Mouse (Mus musculus) midbrain, embryonic 14.5 days (tissue): ENCODE results near the gene Cacul1. TPM values are rescaled to one million over a fixed set of nuclear protein-coding genes. Genes with fewer than 3 reads are reported as not detected.
"Not testable (repeated sequence)": the region's sequence is repeated elsewhere in the genome, so short reads cannot be mapped to it uniquely, and the experiment has no call there.

Source experiments
- ATAC-seq: fragments of 200-750 bp; cut with Nextera tagmentation; 2 replicates; pipeline ENCODE4 v1.8.0; 2017; ENCODE audit warnings: moderate number of reproducible peaks, moderate library complexity; ENCODE audit not compliant: low FRiP score, low TSS enrichment
- DNase-seq: peaks from one replicate; pipeline ENCODE4 v3.0.0-alpha.2; 2015
- H3K27ac ChIP-seq: fragments of 300-500 bp; sonication (generic); replicated peaks from 2 replicates; pipeline ENCODE4 v1.5.1; 2014; ENCODE audit warnings: mild to moderate bottlenecking, low read depth, low read length, moderate library complexity
- H3K27me3 ChIP-seq: fragments of 300-500 bp; sonication (generic); 2 replicates; pipeline ENCODE4 v1.6.1; 2014; ENCODE audit warnings: low read length, control low read depth, mixed read lengths; ENCODE audit not compliant: control insufficient read depth, insufficient read depth
- H3K36me3 ChIP-seq: fragments of 300-500 bp; sonication (generic); 2 replicates; pipeline ENCODE4 v1.6.1; 2014; ENCODE audit warnings: low read length, control low read depth; ENCODE audit not compliant: control insufficient read depth, insufficient read depth
- H3K4me1 ChIP-seq: fragments of 300-500 bp; sonication (generic); 2 replicates; pipeline ENCODE4 v1.6.1; 2014; ENCODE audit warnings: mild to moderate bottlenecking, antibody characterized with exemption, low read length, control low read depth; ENCODE audit not compliant: control insufficient read depth, insufficient read depth
- H3K4me2 ChIP-seq: fragments of 300-500 bp; sonication (generic); 2 replicates; pipeline ENCODE4 v1.6.1; 2014; ENCODE audit warnings: mild to moderate bottlenecking, low read length, moderate library complexity
- H3K4me3 ChIP-seq: fragments of 300-500 bp; sonication (generic); replicated peaks from 2 replicates; pipeline ENCODE4 v1.5.1; 2014; ENCODE audit warnings: low read depth, low read length
- H3K9ac ChIP-seq: fragments of 300-500 bp; sonication (generic); replicated peaks from 2 replicates; pipeline ENCODE4 v1.6.1; 2014; ENCODE audit warnings: mild to moderate bottlenecking, low read length, moderate library complexity
- H3K9me3 ChIP-seq: fragments of 300-500 bp; sonication (generic); 2 replicates; pipeline ENCODE4 v1.6.1; 2016; ENCODE audit warnings: low read length, control low read depth, mixed read lengths; ENCODE audit not compliant: control insufficient read depth
- WGBS: fragments of 180-500 bp; shearing (Covaris S2); extraction: QIAGEN DNeasy Blood & Tissue Kit; methylation state at CpG from one replicate; pipeline ENCODE4 v1.1.7; 2014; 5-methylcytosine and 5-hydroxymethylcytosine counted together
- polyA plus RNA-seq: library from polyadenylated mRNA; unstranded; fragments of >200 nt; fragmentation: Nextera tagmentation; extraction: Ambion mirVana; gene quantifications from 2 replicates; pipeline ENCODE4 v1.2.1, GENCODE M21; 2014

The Cacul1 gene
- 20.3 and 27.5 TPM in 2 replicates for polyA plus RNA-seq

DNA sequence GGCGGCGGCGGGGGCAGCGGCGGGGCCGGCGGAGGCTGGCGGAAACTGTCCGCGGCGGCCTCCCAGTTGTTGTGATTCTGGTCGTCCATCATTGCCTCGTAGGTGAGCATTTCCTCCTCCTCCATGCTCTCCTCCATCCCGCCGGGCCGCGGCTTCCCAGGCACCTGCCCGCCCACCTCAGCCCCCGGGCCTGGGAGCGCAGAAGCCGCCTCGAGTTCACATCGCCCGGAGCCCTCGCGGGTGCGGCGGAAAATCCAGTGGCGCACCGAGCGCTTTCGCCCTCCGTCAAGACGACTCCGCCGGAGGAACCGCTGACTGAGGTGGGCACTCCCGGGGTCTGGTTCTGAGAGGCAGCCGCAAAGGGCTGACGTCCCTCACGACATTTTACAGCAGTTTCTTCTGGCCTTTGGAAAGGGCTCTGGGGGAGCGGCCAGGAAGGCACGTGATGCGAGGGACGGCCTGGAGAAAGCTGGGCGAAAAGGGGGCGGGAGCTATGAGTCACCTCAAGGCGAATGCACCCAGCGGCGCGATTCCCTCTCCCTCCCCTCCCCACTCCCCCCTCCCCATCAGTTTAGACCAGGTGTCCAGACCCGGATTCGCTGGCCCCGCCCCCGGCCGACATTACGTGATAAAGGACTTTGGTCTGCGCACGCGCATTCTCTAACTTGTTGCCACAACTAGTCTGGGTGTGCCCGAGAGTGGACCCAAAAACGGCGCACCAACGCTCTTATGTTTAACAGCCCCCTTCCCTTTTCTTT, at the start of gene Cacul1:
TSS of gene Cacul1 (minus strand) at position 444 of the 758 bp plus-strand sequence.
- H3K9ac ChIP-seq: peak within 1 kb of the TSS; percentile 97
- WGBS: under 1% methylated on average over 64 of the region's 64 CpGs
- no peaks in the 10 kb centered on the region for H3K9me3 ChIP-seq
- H3K36me3 ChIP-seq: no peaks in the 10 kb centered on the region
- no peaks in the 10 kb centered on the region for H3K27me3 ChIP-seq
- peak within 1 kb of the TSS; percentile 92 for H3K27ac ChIP-seq
- H3K4me2 ChIP-seq: peak within 1 kb of the TSS; percentile 90
- H3K4me3 ChIP-seq: peak within 1 kb of the TSS; percentile 94
- ATAC-seq (peak; percentile 96), DNase-seq (peak; percentile 99)
- peaks cover 35% of the 10 kb centered on the region for H3K4me1 ChIP-seq

GRCm38 (mm10) chr19:60619420-60619819, 38.6 kb upstream of the Cacul1 start:
- Histone ChIP-seq H3K36me3 (no peaks in the 10 kb centered on the region), H3K4me2 (no peak overlapping the region), H3K27ac (no peak overlapping the region), H3K27me3 (no peaks in the 10 kb centered on the region), H3K9ac (no peak overlapping the region), H3K4me3 (no peak overlapping the region), H3K4me1 (no peaks in the 10 kb centered on the region), H3K9me3 (no peaks in the 10 kb centered on the region)
- 74% methylated on average over 4 of the region's 4 CpGs for WGBS
- DNase-seq: no peak
- ATAC-seq: no peak

DNA sequence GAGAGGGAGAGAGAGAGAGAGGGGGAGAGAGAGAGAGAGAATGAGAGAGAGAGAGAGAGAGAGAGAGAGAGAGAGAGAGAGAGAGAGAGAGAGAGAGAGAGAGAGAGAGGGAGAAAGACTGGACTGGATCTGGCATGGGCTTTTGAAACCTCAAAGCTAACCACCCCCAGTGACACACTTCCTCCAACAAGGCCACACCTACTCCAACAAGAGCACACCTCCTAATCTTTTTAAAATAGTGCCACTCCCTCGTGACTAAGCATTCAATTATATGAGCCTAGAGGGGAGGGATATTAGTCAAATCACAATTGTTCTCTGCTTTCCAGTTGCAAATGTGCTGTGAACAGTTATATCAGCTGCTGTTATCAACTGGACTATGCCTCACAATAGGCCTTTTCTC, 36.2 kb upstream of the Cacul1 start:
- ATAC-seq (no peak), DNase-seq (no peak)
- Histone ChIP-seq H3K36me3 (no peaks in the 10 kb centered on the region), H3K27ac (no peak overlapping the region), H3K27me3 (no peaks in the 10 kb centered on the region), H3K4me3 (no peak overlapping the region), H3K9me3 (no peaks in the 10 kb centered on the region), H3K9ac (no peak overlapping the region), H3K4me2 (no peak overlapping the region), H3K4me1 (no peaks in the 10 kb centered on the region)
- WGBS: 32% methylated on average over 1 of the region's 1 CpGs

- no peaks in the 10 kb centered on the region for H3K36me3 ChIP-seq
- no peak overlapping the region for H3K4me3 ChIP-seq
- DNase-seq (peak; percentile 46), ATAC-seq (no peak)
- H3K4me1 ChIP-seq: no peaks in the 10 kb centered on the region
- no peak overlapping the region for H3K27ac ChIP-seq
- H3K9ac ChIP-seq: no peak overlapping the region
- no peaks in the 10 kb centered on the region for H3K27me3 ChIP-seq
- WGBS: 63% methylated on average over 5 of the region's 5 CpGs
- no peaks in the 10 kb centered on the region for H3K9me3 ChIP-seq
- H3K4me2 ChIP-seq: no peak overlapping the region
These were observed 34.8 kb upstream of the Cacul1 start for GRCm38 (mm10) chr19:60615470-60616200.

GRCm38 (mm10) chr19:60611525-60612215, 30.8 kb upstream of the Cacul1 start:
- 48% methylated on average over 12 of the region's 12 CpGs for WGBS
- Histone ChIP-seq H3K27me3 (no peaks in the 10 kb centered on the region), H3K9me3 (no peaks in the 10 kb centered on the region), H3K9ac (no peak overlapping the region), H3K27ac (no peak overlapping the region), H3K36me3 (no peaks in the 10 kb centered on the region), H3K4me1 (no peaks in the 10 kb centered on the region), H3K4me3 (no peak overlapping the region), H3K4me2 (no peak overlapping the region)
- DNase-seq (peak; percentile 44), ATAC-seq (no peak)

DNA sequence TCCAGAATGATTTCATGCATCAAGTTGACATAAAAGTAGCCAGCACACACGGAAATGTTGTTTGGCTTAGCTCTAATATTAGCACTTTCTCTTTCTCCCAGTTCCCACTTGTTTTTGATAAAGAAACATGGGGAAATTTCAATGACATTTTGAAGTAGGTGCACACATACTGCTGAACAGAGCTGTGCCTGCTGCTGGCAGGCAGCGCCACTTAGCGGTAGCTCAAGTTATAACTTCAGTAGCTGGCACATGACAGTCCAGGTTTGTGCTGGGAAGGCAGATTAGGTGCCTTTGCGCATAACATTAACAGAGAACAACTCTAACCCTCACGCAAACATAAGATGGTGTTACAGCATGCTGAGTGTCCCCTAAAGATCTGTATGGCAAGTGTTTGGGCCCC, 27.9 kb upstream of the Cacul1 start:
- Histone ChIP-seq H3K27ac (no peak overlapping the region), H3K36me3 (no peaks in the 10 kb centered on the region), H3K4me1 (no peaks in the 10 kb centered on the region), H3K4me3 (no peak overlapping the region), H3K4me2 (no peak overlapping the region), H3K9me3 (no peaks in the 10 kb centered on the region), H3K9ac (no peak overlapping the region), H3K27me3 (no peaks in the 10 kb centered on the region)
- WGBS: 38% methylated on average over 5 of the region's 5 CpGs
- ATAC-seq (no peak), DNase-seq (no peak)

GRCm38 (mm10) chr19:60603586-60603985, 22.8 kb upstream of the Cacul1 start:
- Histone ChIP-seq H3K4me1 (no peaks in the 10 kb centered on the region), H3K36me3 (no peaks in the 10 kb centered on the region), H3K4me3 (no peak overlapping the region), H3K9ac (no peak overlapping the region), H3K27me3 (no peaks in the 10 kb centered on the region), H3K4me2 (no peak overlapping the region), H3K27ac (no peak overlapping the region), H3K9me3 (no peaks in the 10 kb centered on the region)
- DNase-seq (no peak), ATAC-seq (no peak)
- WGBS: 83% methylated on average over 3 of the region's 3 CpGs

- not testable (repeated sequence) for H3K9ac ChIP-seq, H3K4me1 ChIP-seq, DNase-seq, H3K4me3 ChIP-seq, ATAC-seq, H3K27me3 ChIP-seq, H3K9me3 ChIP-seq, H3K36me3 ChIP-seq, H3K4me2 ChIP-seq, H3K27ac ChIP-seq
- WGBS: 83% methylated on average over 1 of the region's 1 CpGs
These were observed 21.2 kb upstream of the Cacul1 start for GRCm38 (mm10) chr19:60602066-60602465.
